Mouse (Mus musculus) lung, adult 10 weeks (tissue): Measurements from ENCODE around the gene Stfa1. TPM values are rescaled to one million over a fixed set of nuclear protein-coding genes. Genes with fewer than 3 reads are reported as not detected.

ENCODE experiments used
- polyA plus RNA-seq: library from polyadenylated mRNA; stranded (reverse); fragments of 350-450 nt; fragmentation: Illumina TruSeq; extraction: RNeasy Lipid Tissue Mini Kit (QIAGEN cat#74804); gene quantifications from one replicate; pipeline ENCODE4 v1.2.3, GENCODE M21; 2014; ENCODE audit warnings: low read depth, low replicate concordance; ENCODE audit not compliant: insufficient read depth

The Stfa1 gene
- polyA plus RNA-seq = 0.63 TPM

GRCm38 (mm10) chr16:36276796-36277195 lies at the start of gene Stfa1:
Gene Stfa1, plus strand, starts transcription at chr16:36276951.

GRCm38 (mm10) chr16:36334232-36334631 lies 57.5 kb downstream of the Stfa1 start, which contains the start of gene BC117090:
Gene BC117090, minus strand, starts transcription at chr16:36334332.

Other genes with a start within 250 kb of the Stfa1 start
- 3.7 TPM for gene Wdr5b, start 235.8 kb upstream of the Stfa1 start, polyA plus RNA-seq
- gene Fam162a, start 205.4 kb upstream of the Stfa1 start, polyA plus RNA-seq = 129 TPM
- 16.8 TPM for gene Ccdc58, start 205.3 kb upstream of the Stfa1 start, polyA plus RNA-seq
- not detected for gene Csta1, start 145.7 kb upstream of the Stfa1 start, polyA plus RNA-seq
- gene Stfa2l1, start 120.1 kb upstream of the Stfa1 start, polyA plus RNA-seq = 11.2 TPM
- 5.0 TPM for gene Gm5483, start 92.7 kb upstream of the Stfa1 start, polyA plus RNA-seq
- gene Gm5416, start 66.5 kb upstream of the Stfa1 start, polyA plus RNA-seq = not detected
- 3.4 TPM for gene 2010005H15Rik, start 55.5 kb upstream of the Stfa1 start, polyA plus RNA-seq
- not detected for gene BC117090, start 57.4 kb downstream of the Stfa1 start, polyA plus RNA-seq
- not detected for gene BC100530, start 90.8 kb downstream of the Stfa1 start, polyA plus RNA-seq
- gene Stfa2, start 131.5 kb downstream of the Stfa1 start, polyA plus RNA-seq = not detected
- not detected for gene Stfa3, start 178.4 kb downstream of the Stfa1 start, polyA plus RNA-seq